Mouse (Mus musculus) liver, embryonic 14.5 days (tissue): ENCODE measurements around the gene Irgm2.

Experiments used
- CTCF ChIP-seq: IDR thresholded peaks from 2 replicates; pipeline ENCODE4 v1.5.1; 2016; ENCODE audit warnings: antibody characterized with exemption, low read depth, control low read depth
- EP300 ChIP-seq: IDR thresholded peaks from 2 replicates; pipeline ENCODE4 v1.6.1; 2016; ENCODE audit warnings: antibody characterized with exemption, low read depth

- TF ChIP-seq CTCF (no peak), EP300 (no peak)
Observed at GRCm38 (mm10) chr11:58230396-58230910, 31.0 kb downstream of the Irgm2 start.
